ENCODE assay signal across 21 mouse cellular contexts in genomic region chr1:128462389-128462788, GRCm38 (mm10). TPM values are rescaled to one million over a fixed set of nuclear protein-coding genes. Genes with fewer than 3 reads are reported as not detected.
DNase-seq lines count a peak whose midpoint lies in the region; ATAC-seq and TF ChIP-seq lines count a peak whose summit lies in the region.
"Had no signal": no experiment of that assay in that cellular context is flagged by ENCODE, and none has a peak within 500 bp of the region (broad histone marks: within the 10 kb centered on the region; RNA-seq: fewer than 3 reads in every experiment).

No protein-coding gene starts in this region.

- H3K9me3 ChIP-seq in liver, postnatal 0 days (ENCODE audit: low read length), result no peaks in the 10 kb centered on the region
- no peaks in the 10 kb centered on the region for H3K9me3 ChIP-seq in liver, embryonic 12.5 days (replicated peaks)
- H3K9me3 ChIP-seq: forebrain, embryonic 10.5 days; hindbrain, embryonic 12.5 days; hindbrain, embryonic 15.5 days had no signal

- H3K9ac ChIP-seq in liver, postnatal 0 days (replicated peaks), result no peak overlapping the region
- no peak overlapping the region for H3K9ac ChIP-seq in liver, embryonic 12.5 days
- H3K9ac ChIP-seq: forebrain, postnatal 0 days; hindbrain, embryonic 12.5 days; hindbrain, embryonic 15.5 days had no signal

- no peak for DNase-seq in liver, postnatal 0 days
- no peak for DNase-seq in spleen, postnatal 14 days (ENCODE audit: low spot score in 2 of 2)
- no peak for DNase-seq in spleen, postnatal 10 days (ENCODE audit: low spot score in 2 of 2)
- DNase-seq: adrenal gland, adult 2 months; adrenal gland, postnatal 14 days; B cell, adult 2 months; cerebellum, adult 11-12 months; cerebellum, adult 8-10 months; cerebellum, postnatal 36 days; forebrain, postnatal 0 days; gastrocnemius, adult 2 months; gastrocnemius, postnatal 14 days had no signal

- no peak for TF ChIP-seq CTCF in liver, postnatal 0 days (IDR thresholded peaks at IDR 0.05; ENCODE audit: low read depth)
- no peak for TF ChIP-seq CTCF in bone marrow, adult 2 months (IDR thresholded peaks at IDR 0.05; ENCODE audit: control insufficient read depth, insufficient read depth, low read length)

- no peak for TF ChIP-seq EP300 in liver, postnatal 0 days (IDR thresholded peaks at IDR 0.05; ENCODE audit: low read depth)

- H3K36me3 ChIP-seq in liver, postnatal 0 days (replicated peaks; ENCODE audit: insufficient read depth, low read length), result no peaks in the 10 kb centered on the region
- no peaks in the 10 kb centered on the region for H3K36me3 ChIP-seq in liver, embryonic 12.5 days
- H3K36me3 ChIP-seq: forebrain, embryonic 10.5 days; hindbrain, embryonic 12.5 days; hindbrain, embryonic 15.5 days had no signal

- 66% methylated on average over 3 of the region's 3 CpGs for WGBS in liver, postnatal 0 days (ENCODE audit: insufficient replicate concordance)
- 43% methylated on average over 3 of the region's 3 CpGs for WGBS in liver, embryonic 12.5 days (ENCODE audit: insufficient replicate concordance)
- 29% methylated on average over 3 of the region's 3 CpGs for WGBS in bone marrow, adult 2 months

- no peaks in the 10 kb centered on the region for H3K27me3 ChIP-seq in liver, postnatal 0 days (ENCODE audit: insufficient read depth, low read length)
- peaks cover 8% of the 10 kb centered on the region; the same call in 1 of the 2 replicates for H3K27me3 ChIP-seq in liver, embryonic 12.5 days (replicated peaks)
- H3K27me3 ChIP-seq: CH12.LX; hindbrain, embryonic 12.5 days; hindbrain, embryonic 15.5 days had no signal

- no peak for ATAC-seq in liver, postnatal 0 days
- no peak for ATAC-seq in liver, embryonic 12.5 days
- peak; percentile 37 for ATAC-seq in megakaryocyte, adult 5-6 weeks (ENCODE audit: poor library complexity, severe bottlenecking)
- ATAC-seq: forebrain, embryonic 14.5 days; forebrain, postnatal 0 days had no signal

- H3K27ac ChIP-seq in liver, postnatal 0 days (ENCODE audit: low read depth), result peak overlapping the region; percentile 51; the same call in 1 of the 2 replicates
- no peak overlapping the region for H3K27ac ChIP-seq in liver, embryonic 12.5 days
- H3K27ac ChIP-seq in bone marrow, adult 2 months (ENCODE audit: control insufficient read depth, insufficient read depth, low read depth, low read length, poor library complexity), result peak overlapping the region; percentile 75
- H3K27ac ChIP-seq: forebrain, embryonic 10.5 days; gastrocnemius, adult 2 months; hindbrain, embryonic 12.5 days; hindbrain, embryonic 15.5 days had no signal

- no peak overlapping the region for H3K4me2 ChIP-seq in liver, postnatal 0 days (ENCODE audit: low read depth, low read length)
- H3K4me2 ChIP-seq in liver, embryonic 12.5 days, result no peak overlapping the region
- H3K4me2 ChIP-seq: heart, embryonic 11.5 days; hindbrain, embryonic 12.5 days; hindbrain, embryonic 15.5 days had no signal

- no peak for TF ChIP-seq POLR2A in bone marrow, adult 2 months (IDR thresholded peaks at IDR 0.05; ENCODE audit: borderline replicate concordance, control insufficient read depth, low read depth, low read length)

- H3K4me1 ChIP-seq in liver, postnatal 0 days (ENCODE audit: insufficient read depth), result peaks cover 4% of the 10 kb centered on the region; the same call in 1 of the 2 replicates
- H3K4me1 ChIP-seq in liver, embryonic 12.5 days, result no peaks in the 10 kb centered on the region
- H3K4me1 ChIP-seq in bone marrow, adult 2 months (ENCODE audit: control insufficient read depth, insufficient read depth, low read length), result no peaks in the 10 kb centered on the region; the same call in 1 of the 2 replicates

- H3K4me3 ChIP-seq in liver, postnatal 0 days (ENCODE audit: low read depth, low read length), result no peak overlapping the region
- no peak overlapping the region for H3K4me3 ChIP-seq in liver, embryonic 12.5 days
- H3K4me3 ChIP-seq in bone marrow, adult 2 months (replicated peaks; ENCODE audit: control insufficient read depth, low read depth, low read length), result no peak overlapping the region
- H3K4me3 ChIP-seq: forebrain, embryonic 10.5 days; gastrocnemius, adult 2 months; hindbrain, embryonic 12.5 days; hindbrain, embryonic 15.5 days had no signal

RNA-seq across cellular contexts. Expression of gene Dars, which starts 45.2 kb away (rescaled TPM):
- polyA plus RNA-seq in liver, postnatal 0 days (2015; fragmentation: Nextera tagmentation; extraction: Ambion mirVana), result 73.4 and 75.2 TPM in 2 replicates
- 161 and 166 TPM in 2 replicates for polyA plus RNA-seq in liver, embryonic 12.5 days (2016; fragmentation: Nextera tagmentation; extraction: Ambion mirVana)
- polyA plus RNA-seq in bone marrow, adult 2 months (2011; ENCODE audit: insufficient read depth, insufficient read length, low replicate concordance, missing spikeins), result 30.1 and 47.0 TPM in 2 replicates
- 101 and 106 TPM in 2 replicates for total RNA-seq in megakaryocyte, adult 5-6 weeks (2015)
- 149 and 150 TPM in 2 replicates for total RNA-seq in megakaryocyte, adult 5-6 weeks (2017)
